Mouse (Mus musculus) regulatory T cell (primary cell): ENCODE measurements around the gene Srp68.

Experiments used
- in situ Hi-C: fragments of 300-600 bp; cut with MboI, MseI; formaldehyde crosslinking; loops from one replicate; pipeline ENCODE4 v1.15.1; 2025; ENCODE audit warnings: high pct_unique_total_duplicates

Gene Srp68

DNA sequence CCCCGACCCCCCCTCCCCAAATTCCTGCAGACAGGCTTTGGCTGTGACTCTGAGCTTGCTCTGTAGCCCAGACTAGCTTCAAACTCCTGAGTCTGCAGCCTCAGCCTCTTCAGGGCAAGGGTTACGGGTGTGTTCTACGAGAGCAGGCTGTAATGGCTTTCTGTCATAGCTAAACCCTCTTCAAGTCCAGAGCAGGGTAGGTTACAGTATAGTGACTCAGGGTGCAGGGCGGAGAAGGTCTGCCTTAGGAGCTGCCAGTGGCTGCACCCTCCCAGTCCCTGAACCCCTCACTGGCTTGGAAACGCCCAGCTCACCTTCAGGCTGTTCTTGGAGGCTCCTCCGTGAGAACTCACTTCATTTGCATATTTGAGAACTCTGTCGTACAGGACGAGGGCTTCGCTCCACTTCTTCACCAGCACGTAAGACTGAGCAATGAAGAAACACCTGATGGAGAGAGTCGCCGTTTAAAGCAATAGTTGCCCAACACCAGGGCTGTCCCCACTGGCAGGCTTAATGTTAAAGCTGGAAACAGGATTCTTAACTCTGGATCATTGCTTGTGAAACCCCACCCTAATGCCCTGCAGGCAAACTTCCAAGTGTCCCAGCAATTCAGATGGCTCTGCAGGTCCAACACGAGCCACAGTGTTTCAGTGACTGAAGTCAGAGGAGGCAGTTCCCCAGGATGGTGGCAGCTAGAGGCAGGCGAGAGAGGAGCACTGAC is 26.4 kb downstream of the Srp68 start:
- in situ Hi-C loops = no loop called here

DNA sequence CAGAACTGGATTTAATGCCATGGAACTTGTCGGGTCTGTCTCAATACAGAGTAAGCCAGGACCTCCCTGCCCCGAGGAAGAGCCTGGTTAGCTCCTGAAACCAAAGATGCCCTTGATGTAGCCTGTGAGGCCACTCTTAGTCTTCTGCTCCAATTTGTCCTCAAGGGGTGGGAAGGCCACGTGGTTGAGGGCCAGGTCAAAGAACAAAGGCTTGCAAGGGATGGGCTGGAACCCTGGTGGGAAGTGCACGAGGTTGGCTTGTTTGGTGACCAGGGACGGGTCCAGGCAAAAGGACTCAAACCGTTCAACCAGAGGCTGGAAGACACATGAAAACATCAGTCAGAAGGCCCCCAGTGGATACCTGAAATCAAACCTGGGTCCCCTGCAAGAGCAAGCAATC is 28.4 kb downstream of the Srp68 start:
- in situ Hi-C loops = no loop called here

DNA sequence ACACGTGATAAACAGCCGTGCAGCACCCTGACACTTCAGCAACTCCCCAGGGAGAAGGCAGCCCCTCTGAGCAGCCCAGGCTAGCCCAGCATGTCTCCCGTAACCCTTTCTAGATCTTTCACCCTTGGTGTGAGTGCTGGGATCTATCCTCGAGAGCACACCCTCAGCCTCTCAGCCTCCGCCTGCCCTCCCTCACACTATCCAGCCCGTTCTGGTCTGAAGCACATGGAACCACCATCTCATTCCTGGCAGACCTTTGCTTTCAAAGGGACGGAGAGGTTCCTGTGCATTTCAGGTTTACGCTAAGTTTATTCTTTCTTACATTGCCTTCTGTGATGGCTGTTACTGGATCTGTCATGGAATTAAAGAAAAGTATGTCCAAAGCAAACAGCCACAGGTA is 29.4 kb downstream of the Srp68 start:
- in situ Hi-C loops = no loop called here

DNA sequence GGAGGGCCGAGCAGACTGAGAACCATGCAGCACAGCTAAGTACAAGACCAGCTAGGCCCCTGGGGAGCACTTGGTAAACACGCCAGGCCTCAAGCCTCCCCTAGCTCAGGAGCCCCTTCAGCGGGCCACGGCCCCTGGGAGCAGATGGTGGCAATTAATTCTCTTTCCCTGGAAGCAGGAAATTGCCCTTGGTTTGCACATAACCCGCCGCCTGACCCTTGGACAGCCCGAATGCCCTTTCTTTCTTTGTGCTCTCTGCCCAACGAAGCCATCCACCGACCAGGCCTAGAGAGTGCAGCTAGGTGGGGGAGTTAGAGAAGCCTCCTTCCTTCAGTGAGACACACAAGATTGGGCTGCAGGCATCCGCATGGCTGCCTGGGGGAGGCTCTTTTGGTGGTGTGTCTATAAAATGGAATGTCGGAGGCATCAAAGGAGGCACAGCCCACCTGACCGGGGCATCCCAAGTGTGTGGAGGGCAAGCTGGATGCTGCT is 32.2 kb downstream of the Srp68 start:
- in situ Hi-C loops = no loop called here

DNA sequence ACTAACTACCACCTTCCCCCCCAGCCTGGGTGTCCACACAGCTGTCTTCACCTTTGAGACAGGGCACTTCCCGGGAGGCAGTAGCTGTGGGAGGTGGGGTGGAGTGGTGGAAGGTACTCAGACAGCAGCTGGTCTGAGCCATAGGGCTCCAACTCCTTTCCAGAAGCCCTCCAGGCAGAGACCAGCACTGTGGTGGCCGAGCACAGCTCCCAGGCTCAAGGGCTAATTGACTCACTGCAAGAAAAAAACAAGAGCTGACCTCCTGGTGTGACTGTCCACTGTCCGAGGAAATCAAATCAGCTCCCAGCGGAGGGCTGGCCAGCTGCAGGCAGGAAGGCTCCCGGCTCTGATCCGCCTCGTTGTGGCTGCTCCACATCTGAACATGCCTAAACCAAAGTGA is 34.2 kb downstream of the Srp68 start:
- in situ Hi-C loops = no loop called here

DNA sequence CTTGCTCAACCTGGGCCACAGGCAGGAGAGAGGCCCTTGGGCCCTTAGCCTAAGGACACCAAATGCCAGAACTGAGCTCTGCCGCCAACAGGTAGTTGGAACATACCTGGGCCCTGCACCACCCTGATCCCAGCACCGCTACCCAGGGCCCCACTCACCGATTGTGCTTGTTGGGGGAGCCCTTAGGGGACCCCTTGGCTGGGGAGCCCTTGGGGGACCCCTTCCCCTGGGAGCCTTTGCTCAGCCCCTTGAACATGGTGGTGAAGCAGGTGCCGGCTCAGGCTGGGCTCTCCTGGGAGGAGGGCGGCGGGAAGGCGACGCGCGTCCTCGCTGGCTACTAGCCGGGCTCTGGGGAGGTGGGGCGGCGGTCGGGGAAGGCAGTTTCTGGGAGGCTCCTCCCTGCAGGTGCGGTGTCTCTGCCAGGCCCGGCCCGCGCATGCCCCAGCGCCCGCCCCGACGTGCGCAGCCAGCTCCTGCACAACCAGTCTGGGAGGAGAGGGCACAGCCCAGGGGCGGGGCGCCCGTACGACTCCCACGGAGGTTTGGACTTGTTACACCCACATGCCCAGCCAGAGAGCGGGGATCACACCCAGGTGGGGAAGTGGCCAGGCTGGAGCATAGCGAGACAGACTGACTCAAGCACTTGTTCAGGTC is 36.1 kb downstream of the Srp68 start, which contains the start of gene Evpl:
Gene Evpl (minus strand): TSS at position 336 of the 654 bp plus-strand sequence.
- in situ Hi-C loops = no loop called here

DNA sequence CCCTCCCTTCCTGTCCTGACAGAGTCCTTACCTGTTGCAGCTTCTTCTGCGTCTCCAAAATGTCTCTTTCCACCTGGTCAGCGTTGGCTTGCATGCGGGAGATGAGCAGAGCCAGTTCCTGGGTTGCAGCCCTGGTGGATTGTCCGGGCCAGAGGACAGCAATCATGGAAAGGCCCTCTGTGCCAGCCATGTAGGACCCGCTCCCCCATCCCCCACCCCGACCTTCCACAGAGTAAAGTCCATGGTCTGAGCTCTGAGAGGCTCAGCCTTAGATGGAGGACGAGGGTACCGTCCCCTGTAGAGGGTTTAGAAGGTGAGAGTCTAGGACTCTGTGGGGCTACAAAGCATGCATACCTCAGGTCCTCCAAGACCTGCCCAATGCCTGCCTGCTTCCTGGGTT is 39.1 kb downstream of the Srp68 start:
- in situ Hi-C loops = no loop called here

DNA sequence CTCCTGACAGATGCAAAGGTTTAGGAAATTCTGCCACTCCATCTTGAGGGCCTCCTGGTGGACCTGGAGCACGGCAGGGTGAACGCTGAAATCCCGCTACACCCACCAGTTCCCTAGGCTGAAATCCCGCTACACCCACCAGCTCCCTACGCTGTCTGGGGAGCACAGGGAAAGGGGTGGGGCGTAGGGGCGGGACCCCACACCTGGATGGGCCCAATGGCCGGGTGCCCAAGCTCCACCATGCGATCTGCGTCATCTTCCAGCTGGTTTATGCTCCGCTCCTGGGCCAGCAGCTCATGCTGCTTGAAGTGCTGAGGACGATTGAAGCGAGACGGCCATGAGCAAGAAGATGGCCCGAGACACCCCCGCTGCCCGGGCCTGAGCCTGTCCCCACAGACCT is 41.6 kb downstream of the Srp68 start:
- in situ Hi-C loops = no loop called here

DNA sequence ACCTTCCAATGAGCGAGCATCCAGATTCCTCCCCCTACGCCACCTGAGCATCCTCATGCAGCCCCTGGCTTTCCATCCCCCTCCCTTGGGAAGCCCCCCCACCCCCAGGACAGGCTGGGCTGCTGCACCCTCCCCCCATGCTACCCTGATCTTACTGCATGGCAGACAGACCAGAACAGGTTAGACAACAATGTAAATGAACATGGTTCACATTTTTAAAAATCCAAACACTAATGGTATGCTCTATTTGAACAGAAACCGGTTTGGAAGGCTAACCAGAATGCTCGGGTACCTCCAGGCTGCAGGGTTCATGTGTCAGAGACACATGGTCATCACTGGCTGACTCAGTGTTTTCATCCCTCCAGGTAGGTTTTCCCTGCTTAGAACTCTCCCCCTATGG is 45.3 kb downstream of the Srp68 start:
- in situ Hi-C loops = no loop called here

DNA sequence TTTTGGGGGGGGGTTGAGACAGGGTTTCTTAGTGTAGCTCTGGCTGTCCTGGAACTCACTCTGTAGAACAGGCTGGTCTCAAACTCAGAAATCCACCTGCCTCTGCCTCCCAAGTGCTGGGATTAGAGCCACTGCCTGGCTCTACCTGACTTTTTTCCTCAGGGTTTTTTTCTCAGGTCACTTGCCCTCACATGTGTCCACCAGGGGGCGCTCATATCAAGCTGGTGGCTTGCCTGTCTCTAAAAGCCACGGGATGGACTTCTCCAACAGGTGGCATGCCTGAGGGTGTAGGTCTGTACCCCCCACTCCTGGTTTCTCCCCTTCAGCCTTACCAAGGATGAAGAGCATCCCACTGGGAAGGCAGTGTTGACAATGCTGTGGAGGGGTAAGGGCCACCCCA is 47.6 kb downstream of the Srp68 start:
- in situ Hi-C loops = no loop called here

DNA sequence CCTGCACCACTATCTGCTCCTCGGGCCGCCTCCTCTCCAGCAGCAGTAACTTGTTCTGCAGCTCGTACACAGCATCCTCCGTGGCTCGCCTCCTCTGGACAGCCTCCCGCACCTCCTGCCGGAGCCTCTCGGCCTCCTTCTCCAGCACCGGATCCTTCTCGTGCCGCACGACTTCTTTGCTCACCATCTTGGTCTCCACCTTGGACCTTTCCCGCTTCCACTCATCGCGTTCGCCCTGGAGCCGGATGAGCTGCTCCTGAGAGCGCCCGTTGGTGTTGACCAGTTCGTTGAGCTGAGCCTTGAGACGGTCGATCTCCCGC is 51.3 kb downstream of the Srp68 start:
- in situ Hi-C loops = loop anchor here (5.0 kb wide), 2 partner anchors 60 to 235 kb away; partner anchors contain the start of gene Galr2

DNA sequence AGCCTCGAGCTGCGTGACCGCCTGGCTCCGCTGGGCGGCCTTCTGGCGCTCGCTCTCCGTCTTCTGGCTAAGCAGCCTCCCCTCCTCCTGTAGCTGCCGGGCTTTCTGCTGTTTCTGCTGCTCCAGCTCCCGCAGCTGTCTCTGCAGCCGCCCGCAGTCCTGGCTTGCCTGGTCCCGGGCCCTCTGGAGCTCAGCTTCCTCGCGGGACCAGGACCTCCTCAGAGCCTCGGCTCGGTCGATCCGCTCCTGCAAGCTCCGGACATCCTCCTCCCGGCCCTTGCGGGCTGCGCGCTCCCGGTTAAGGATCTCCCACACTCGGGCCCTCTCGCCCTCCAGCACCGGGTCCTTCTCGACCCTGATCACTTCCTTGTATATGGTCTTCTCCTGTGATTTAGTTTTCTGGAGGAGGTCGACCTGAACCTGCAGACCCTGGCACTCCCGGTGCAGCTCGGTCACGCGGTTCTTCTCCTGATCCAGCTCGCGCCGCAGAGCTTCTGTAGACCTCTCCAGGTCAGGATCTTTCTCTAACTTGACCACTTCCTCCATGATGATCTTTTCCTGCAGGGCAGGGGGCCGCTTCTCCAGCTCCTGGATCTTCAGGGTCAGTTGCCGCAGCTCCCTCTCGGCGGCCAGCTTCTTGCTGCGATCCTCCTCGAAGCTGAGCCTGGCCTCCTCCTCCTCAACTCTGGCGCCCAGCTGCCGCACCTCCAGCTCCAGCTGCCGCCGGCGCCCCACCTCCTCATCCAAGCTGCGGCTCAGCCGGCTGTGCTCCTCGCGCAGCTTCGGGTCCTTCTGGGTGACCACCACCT is 51.9 kb downstream of the Srp68 start:
- in situ Hi-C loops = loop anchor here (5.0 kb wide), 2 partner anchors 60 to 235 kb away; partner anchors contain the start of gene Galr2

DNA sequence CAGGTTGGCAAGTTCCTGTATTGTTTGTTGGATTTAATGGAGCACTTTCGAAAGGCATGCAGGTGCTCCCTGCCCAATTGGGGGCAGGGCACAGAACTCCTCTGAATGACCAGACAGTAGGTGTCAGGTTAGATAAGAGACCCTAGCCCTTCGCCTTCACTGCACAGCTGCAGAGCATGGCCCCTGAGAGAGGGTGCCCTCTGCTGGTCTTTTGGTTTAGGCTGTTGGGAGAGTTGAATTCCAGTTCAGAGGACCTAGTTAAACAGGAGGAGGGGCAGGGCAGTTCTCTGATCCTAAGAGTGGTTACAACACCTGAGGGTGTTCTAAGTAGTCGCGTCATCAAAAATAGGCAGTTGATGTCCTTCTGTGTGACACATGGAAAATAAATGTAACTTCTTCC is 54.1 kb downstream of the Srp68 start:
- in situ Hi-C loops = loop anchor here (5.0 to 10.0 kb wide), 3 partner anchors 62 to 237 kb away; partner anchors contain the start of gene Galr2

DNA sequence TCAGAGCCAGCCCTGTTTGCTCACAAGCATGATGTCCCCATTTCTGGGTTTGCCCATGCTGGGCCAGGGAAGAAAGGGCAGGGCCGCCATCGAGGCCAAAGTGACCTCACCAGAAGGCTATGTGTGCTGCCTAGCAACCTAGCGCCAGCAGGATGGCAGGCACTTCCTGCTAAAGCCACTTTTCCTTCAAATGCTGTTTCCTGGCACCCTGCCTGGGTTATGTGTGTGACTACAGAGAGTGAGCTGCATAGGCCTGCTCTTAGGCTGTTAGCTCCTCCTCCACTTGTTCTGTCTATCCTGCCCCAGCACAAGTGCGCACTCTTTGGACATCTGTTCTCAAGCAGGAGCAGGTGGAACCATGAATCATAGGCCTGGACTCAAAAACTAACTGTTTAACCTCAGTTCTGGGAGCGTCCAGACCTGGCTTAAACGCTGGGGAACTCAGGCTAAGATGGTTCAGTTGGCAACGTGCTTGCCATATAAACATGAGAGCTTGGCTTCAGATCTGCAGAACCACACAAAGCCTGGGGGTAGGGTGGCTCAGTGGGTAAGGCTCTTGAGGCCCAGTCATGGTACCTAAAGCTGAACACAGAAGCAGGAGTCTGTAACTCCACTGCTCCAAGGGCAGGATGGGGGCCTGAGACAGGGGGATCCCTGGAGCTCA is 55.1 kb downstream of the Srp68 start:
- in situ Hi-C loops = loop anchor here (10.0 kb wide), 1 partner anchor 64 kb away; no protein-coding TSS in a partner anchor

DNA sequence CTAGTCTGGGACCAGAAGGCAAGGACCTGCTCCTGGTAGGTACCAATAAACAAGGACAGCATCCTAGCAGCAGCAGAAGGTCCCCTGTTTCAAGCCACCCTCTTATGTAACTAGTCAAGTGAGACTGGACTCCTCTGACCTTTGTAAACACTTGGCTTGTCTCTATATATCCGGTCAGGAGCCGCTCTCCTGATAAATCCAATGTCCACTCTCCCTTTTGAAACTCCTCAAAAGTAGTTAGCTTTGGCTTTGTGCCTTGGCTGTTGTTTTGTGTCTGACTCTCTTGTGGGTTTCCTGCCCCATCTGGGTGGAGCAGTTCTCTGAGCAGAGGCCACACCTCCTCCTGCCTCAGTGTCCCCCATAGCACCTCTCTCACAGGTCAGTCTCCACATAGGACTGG is 55.8 kb downstream of the Srp68 start:
- in situ Hi-C loops = loop anchor here (10.0 kb wide), 1 partner anchor 63 kb away; no protein-coding TSS in a partner anchor

DNA sequence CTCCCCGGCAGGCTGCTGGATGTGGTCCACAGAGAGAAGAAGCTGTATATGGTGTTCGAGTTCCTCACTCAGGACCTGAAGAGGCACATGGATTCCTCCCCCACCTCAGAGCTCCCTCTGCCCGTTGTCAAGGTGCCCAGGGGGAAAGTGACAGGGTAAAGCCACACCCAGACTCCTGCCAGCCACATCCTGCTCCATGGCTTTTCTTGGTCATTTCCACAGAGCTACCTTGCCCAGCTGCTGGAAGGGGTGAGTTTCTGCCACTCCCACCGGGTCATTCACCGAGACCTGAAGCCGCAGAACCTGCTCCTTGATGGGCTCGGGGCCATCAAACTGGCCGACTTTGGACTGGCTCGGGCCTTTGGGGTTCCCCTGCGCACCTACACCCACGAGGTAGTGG is 57.5 kb downstream of the Srp68 start:
- in situ Hi-C loops = loop anchor here (10.0 kb wide), 1 partner anchor 62 kb away; no protein-coding TSS in a partner anchor

DNA sequence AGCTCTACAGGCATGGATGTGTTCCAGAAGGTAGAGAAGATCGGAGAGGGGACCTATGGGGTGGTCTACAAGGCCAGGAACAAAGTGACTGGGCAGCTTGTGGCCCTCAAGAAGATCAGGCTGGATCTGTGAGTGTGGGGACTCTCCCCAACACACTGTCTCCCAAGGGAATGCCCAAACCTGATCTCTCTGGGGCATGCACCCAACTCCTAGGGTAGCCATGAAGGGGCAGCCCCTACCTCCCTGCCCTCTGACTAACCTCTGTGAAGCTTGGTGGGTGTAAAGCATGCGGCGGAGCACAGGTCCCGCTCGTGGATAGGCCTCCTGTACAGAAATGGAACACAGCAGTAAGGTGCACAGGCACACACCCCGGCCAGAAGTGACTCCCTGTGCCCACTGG is 58.0 kb downstream of the Srp68 start:
- in situ Hi-C loops = loop anchor here (10.0 kb wide), 1 partner anchor 61 kb away; no protein-coding TSS in a partner anchor

DNA sequence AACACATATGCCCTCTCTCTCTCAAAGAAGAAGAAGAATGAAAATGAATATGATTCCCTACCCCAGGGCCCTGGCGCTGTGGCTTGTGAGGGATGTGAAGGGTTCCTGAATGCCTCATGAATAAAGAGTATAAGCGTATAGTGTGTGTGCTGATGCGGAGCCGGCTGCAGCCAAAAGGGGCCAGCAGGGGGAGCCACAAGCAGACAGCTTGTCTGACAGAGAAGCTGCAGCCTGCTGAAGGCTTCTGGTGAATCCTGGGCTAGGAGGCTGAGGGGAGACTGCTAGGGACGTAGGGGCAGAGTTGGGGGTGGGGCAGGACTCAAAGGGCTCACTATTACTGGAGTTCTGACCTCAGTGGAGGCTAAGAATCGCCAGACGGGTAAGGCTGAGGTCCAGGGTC is 58.8 kb downstream of the Srp68 start:
- in situ Hi-C loops = loop anchor here (10.0 kb wide), 1 partner anchor 60 kb away; no protein-coding TSS in a partner anchor

DNA sequence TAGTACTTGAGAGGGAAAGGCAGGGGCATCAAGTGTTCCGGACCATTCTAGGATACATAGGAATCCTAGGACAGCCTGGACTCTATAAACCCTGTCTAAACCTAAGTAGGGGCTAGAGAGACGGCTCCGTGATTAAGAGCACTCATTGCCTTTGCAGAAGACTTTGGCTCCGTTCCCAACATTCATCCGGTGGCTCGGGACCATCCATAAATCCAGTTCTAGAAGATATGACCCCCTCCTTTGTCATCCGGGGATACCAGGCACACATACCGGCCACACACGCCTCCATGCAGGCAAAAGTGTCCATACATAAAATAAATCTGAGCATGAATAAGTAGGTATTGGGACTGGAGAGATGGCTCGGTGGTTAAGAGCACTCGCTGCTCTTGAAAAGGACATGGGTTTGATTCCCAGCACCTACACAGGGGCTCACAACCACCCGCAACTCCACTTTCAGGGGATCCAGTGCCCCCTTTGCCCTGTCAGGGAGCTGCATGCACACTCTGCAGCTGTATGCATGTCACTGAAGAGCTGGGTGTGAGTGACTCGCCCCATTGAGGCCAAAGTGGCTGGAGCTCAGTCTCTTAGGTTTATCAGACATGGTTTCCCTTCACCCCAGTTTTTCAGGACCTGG is 60.0 kb downstream of the Srp68 start:
- in situ Hi-C loops = loop anchor here (10.0 kb wide), 1 partner anchor 59 kb away; no protein-coding TSS in a partner anchor

DNA sequence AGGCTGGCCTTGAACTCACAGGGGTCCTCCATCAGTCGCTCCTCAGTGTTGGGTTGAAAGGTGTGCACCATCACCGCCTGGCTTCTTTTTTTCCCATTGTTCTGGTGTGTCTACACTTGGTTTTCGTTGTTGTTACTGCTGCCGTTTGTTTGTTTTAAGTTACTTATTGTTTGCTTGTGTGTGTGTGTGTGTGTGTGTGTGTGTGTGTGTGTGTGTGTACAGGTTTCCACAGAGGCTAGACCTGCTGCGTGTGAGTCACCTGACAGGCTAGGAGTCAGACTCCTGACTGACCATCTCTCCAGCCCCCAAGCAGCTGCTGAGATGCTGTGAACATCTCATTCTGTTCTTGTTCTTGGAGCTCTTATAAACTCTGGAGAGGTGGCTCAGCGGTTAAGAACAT is 61.2 kb downstream of the Srp68 start:
- in situ Hi-C loops = loop anchor here (10.0 kb wide), 1 partner anchor 58 kb away; no protein-coding TSS in a partner anchor

DNA sequence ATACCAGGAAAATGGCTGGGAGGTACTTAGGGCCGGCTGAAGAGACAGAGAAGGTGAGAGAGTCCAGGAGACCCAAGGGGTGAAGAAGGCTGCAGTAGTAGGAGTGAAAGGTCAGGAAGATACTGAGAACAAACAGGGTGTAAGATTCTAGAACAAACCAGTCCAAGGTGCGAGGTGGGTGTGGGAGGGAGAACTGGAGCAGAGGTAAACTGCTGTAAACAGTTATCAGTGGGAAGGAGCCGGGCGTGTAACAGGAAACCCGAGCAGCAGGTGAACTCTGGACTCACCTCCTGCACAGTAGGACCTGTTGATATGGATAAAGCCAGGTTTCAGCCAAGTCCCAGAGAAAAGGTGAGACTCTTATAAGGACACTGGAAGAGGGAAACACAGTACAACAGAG is 63.3 kb downstream of the Srp68 start:
- in situ Hi-C loops = loop anchor here (10.0 kb wide), 1 partner anchor 56 kb away; no protein-coding TSS in a partner anchor
